Mouse (Mus musculus) embryonic facial prominence, embryonic 11.5 days (tissue): ENCODE data around the gene Hspb11. TPM values are rescaled to one million over a fixed set of nuclear protein-coding genes. Genes with fewer than 3 reads are reported as not detected.

Experiments used
- ATAC-seq: fragments of 200-750 bp; cut with Nextera tagmentation; replicated peaks from 2 replicates; pipeline ENCODE4 v1.8.0; 2017; ENCODE audit warnings: low read depth; ENCODE audit not compliant: insufficient number of reproducible peaks, low FRiP score, low TSS enrichment
- DNase-seq: peaks from one replicate; pipeline ENCODE4 v3.0.0-alpha.2; 2015; ENCODE audit warnings: low spot score
- H3K27ac ChIP-seq: fragments of 300-500 bp; sonication (generic); replicated peaks from 2 replicates; pipeline ENCODE4 v1.5.1; 2014; ENCODE audit warnings: mild to moderate bottlenecking, low read depth, low read length, control low read depth
- H3K27me3 ChIP-seq: fragments of 300-500 bp; sonication (generic); 2 replicates; pipeline ENCODE4 v1.6.1; 2014; ENCODE audit warnings: mild to moderate bottlenecking, low read length, moderate library complexity, mixed read lengths; ENCODE audit not compliant: control insufficient read depth, insufficient read depth
- H3K36me3 ChIP-seq: fragments of 300-500 bp; sonication (generic); replicated peaks from 2 replicates; pipeline ENCODE4 v1.6.1; 2014; ENCODE audit warnings: low read depth, mild to moderate bottlenecking, low read length, moderate library complexity, mixed read lengths; ENCODE audit not compliant: control insufficient read depth, insufficient read depth
- H3K4me1 ChIP-seq: fragments of 300-500 bp; sonication (generic); 2 replicates; pipeline ENCODE4 v1.6.1; 2014; ENCODE audit warnings: low read length, mixed read lengths; ENCODE audit not compliant: control insufficient read depth, insufficient read depth
- H3K4me2 ChIP-seq: fragments of 300-500 bp; sonication (generic); 2 replicates; pipeline ENCODE4 v1.6.1; 2014; ENCODE audit warnings: low read depth, mild to moderate bottlenecking, control low read depth, low read length, moderate library complexity
- H3K4me3 ChIP-seq: fragments of 300-500 bp; sonication (generic); 2 replicates; pipeline ENCODE4 v1.5.1; 2014; ENCODE audit warnings: low read depth, low read length, control low read depth
- H3K9ac ChIP-seq: fragments of 300-500 bp; sonication (generic); replicated peaks from 2 replicates; pipeline ENCODE4 v1.6.1; 2014; ENCODE audit warnings: mild to moderate bottlenecking, control low read depth, low read length
- H3K9me3 ChIP-seq: fragments of 300-500 bp; sonication (generic); replicated peaks from 2 replicates; pipeline ENCODE4 v1.6.1; 2016; ENCODE audit warnings: mild to moderate bottlenecking, low read length, inconsistent platforms, mixed read lengths; ENCODE audit not compliant: control insufficient read depth
- WGBS: fragments of 180-500 bp; shearing (Covaris S2); extraction: QIAGEN DNeasy Blood & Tissue Kit; methylation state at CpG from one replicate; pipeline ENCODE4 v1.1.7; 2014; 5-methylcytosine and 5-hydroxymethylcytosine counted together
- polyA plus RNA-seq: library from polyadenylated mRNA; unstranded; fragments of >200 nt; fragmentation: Nextera tagmentation; extraction: Ambion mirVana; gene quantifications from 2 replicates; pipeline ENCODE4 v1.2.1, GENCODE M21; 2014

Hspb11 gene
- polyA plus RNA-seq, 1 experiment from 2014 or later, result 37.7 TPM

DNA sequence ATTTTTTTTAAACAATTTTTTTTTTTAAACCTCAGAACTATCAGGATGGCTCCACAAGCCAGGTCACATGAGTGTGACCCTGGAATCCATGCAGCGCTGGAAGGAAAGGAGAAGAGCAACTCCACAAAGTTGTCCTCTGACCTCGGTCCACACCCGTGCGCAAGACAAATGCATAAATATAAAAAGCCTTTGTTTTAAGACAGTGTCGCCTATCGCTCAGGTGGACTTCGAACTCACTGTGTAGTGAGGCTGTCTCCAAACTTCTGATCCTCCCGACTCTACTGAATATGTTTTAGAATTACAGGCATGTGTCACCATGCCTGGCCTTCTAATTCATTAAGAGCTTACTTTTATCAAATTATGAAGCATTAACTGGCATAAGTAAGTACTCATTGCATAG, 75.1 kb downstream of the Hspb11 start:
- WGBS, result 92% methylated on average over 8 of the region's 8 CpGs
- Histone ChIP-seq H3K36me3 (no peaks in the 10 kb centered on the region), H3K27ac (no peak overlapping the region), H3K4me2 (no peak overlapping the region), H3K4me3 (no peak overlapping the region), H3K4me1 (no peaks in the 10 kb centered on the region), H3K9me3 (no peaks in the 10 kb centered on the region), H3K9ac (no peak overlapping the region), H3K27me3 (no peaks in the 10 kb centered on the region)
- ATAC-seq (no peak), DNase-seq (no peak)

Other genes starting within 250 kb of the Hspb11 start
- gene Mrpl37, start 186.7 kb upstream of the Hspb11 start, polyA plus RNA-seq, result 120 and 122 TPM in 2 replicates
- 5.5 and 5.6 TPM in 2 replicates for gene Cyb5rl, start 186.6 kb upstream of the Hspb11 start, polyA plus RNA-seq
- not detected in 2 replicates for gene Cdcp2, start 156.7 kb upstream of the Hspb11 start, polyA plus RNA-seq
- gene Tmem59, start 75.2 kb upstream of the Hspb11 start, polyA plus RNA-seq, result 370 and 373 TPM in 2 replicates
- gene Tceanc2, start 74.5 kb upstream of the Hspb11 start, polyA plus RNA-seq, result 24.6 and 29.8 TPM in 2 replicates
- gene Ldlrad1, start 44.4 kb upstream of the Hspb11 start, polyA plus RNA-seq, result not detected in 2 replicates
- gene Lrrc42, start 61 bp upstream of the Hspb11 start, polyA plus RNA-seq, result 101 and 105 TPM in 2 replicates
- gene Dio1, start 53.6 kb downstream of the Hspb11 start, polyA plus RNA-seq, result not detected in 2 replicates
- 51.8 and 53.6 TPM in 2 replicates for gene Yipf1, start 60.8 kb downstream of the Hspb11 start, polyA plus RNA-seq
- gene Ndc1, start 114.2 kb downstream of the Hspb11 start, polyA plus RNA-seq, result 56.0 and 61.7 TPM in 2 replicates
- gene Glis1, start 181.0 kb downstream of the Hspb11 start, polyA plus RNA-seq, result 7.7 and 8.4 TPM in 2 replicates